Mouse (Mus musculus): ENCODE data around the gene Nfix.

GRCm38 (mm10) chr8:84776569-84776968 is 23.6 kb downstream of the Nfix start:
- TF ChIP-seq CTCF (IDR thresholded peaks at IDR 0.05) (no peak), POLR2A (IDR thresholded peaks at IDR 0.05; ENCODE audit: insufficient read depth, low read depth, low read length) (no peak)

Data from heart, adult 2 months (tissue).